Mouse (Mus musculus) thymus, postnatal 14 days (tissue): ENCODE data around the gene Limd2.
A peak's percentile ranks its signal among the peaks of the same experiment; 100 is the strongest.
"Not testable (repeated sequence)": the region's sequence is repeated elsewhere in the genome, so short reads cannot be mapped to it uniquely, and the experiment has no call there.

Experiments
- DNase-seq: peaks from one replicate; pipeline ENCODE4 v3.0.0; 2021

Gene Limd2

DNA sequence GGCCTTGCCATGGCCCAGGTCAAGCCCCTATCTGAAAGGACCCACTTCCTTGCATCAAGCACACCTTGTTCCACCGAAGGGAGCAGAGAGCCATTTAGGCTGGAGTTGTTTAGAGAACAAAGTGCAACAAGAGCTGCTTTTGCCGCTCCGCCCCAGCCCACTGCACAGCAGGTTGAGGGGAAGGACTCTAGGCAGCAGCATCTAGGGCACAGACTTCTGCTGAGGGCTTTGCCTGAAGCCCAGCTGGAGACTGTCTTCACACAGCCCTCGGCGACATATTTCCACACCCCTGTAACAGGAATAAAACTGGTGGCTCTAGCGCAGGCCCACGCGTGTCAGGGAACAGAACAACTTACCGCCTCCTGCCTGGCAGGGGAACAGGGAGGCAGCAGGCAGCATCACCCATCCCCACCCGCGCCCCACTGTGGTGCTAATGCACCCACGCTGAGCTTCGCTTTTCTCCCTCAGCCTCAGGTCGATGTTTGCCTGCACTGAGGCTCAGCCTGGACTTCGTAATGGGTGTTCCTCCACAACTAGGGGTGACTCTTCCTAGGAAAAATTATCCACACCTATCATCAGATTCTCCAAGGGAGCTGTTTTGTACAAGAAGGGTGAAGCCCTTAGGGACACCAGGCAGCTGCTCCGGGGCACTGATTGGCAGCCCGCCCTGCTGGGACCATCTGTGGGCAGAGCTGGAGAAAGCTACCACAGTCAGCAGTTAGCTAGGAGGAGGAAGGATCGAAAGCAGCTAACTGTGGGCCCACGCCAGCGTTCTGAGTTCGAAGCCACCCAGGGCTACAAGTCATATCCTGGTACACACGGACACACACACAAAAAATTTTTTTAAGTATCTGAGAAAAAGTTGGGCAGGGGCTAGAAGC lies at the start of gene Limd2, which contains the start of gene Gm10840:
Gene Limd2 (minus strand): TSS at position 20 of the 881 bp plus-strand sequence.
Gene Gm10840 (plus strand): TSS at position 10 of the 881 bp plus-strand sequence.
- DNase-seq: peak; percentile 84

- DNase-seq: no peak
Measured at GRCm38 (mm10) chr11:106202123-106202465, 41.4 kb upstream of the Limd2 start, which contains the start of gene Strada. TSS of gene Strada (minus strand) at chr11:106202168.

DNA sequence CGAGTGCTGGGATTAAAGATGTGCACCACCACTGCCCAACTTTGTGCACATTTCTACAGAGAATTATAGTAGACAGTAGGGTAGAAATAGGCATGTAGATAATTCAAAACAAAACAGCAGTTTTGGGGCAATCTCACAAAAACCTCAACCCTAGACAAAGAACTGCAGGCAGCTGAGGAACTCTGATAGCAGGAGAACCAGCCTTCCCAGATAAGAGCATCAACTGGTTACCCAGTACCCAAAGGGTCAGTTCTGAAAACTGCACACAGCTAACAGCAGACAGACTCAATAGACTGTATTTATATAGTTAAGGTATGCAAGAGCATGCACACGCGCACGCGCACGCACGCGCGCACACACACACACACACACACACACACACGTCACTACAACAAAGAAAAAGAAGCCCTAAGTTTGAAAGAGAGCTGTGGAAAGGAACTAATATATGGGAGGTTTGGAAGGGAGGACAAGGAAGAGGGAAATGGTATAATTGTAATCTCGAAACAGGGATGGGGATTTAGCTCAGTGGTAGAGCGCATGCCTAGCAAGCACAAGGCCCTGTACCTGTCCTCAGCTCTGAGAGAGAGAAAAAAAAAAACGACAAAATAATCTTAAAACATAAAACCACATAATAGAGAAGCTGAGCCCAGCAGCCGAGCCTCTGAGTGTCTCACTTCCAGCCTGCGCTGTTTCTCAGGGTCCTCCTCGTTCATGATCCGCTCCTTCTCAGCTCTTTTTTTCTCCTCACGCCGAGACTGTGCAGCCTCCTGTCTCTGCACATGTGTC lies 40.9 kb upstream of the Limd2 start:
- no peak for DNase-seq

GRCm38 (mm10) chr11:106200756-106201155 lies 40.1 kb upstream of the Limd2 start:
- DNase-seq: peak; percentile 13

GRCm38 (mm10) chr11:106199997-106200396 lies 39.3 kb upstream of the Limd2 start:
- DNase-seq: not testable (repeated sequence)

DNA sequence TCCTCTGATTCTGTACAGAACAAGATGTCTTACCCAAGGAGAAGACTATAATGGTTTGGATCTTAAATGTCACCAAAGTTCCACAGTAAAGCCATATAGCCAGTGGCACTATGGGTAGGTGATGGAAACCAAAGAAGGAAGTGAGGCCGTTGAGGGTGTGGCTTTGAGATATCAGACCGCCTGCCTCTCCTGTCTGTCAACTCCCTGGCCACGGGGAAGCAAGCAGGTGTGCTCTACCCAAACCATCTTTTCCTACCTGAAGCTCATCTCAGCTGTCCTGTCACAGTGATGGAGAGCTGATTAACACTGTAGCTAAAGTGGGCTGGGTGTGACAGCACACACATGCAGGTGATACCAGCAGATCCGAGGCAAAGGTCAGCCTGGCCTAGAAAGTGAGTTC lies 37.6 kb upstream of the Limd2 start:
- DNase-seq: no peak

DNA sequence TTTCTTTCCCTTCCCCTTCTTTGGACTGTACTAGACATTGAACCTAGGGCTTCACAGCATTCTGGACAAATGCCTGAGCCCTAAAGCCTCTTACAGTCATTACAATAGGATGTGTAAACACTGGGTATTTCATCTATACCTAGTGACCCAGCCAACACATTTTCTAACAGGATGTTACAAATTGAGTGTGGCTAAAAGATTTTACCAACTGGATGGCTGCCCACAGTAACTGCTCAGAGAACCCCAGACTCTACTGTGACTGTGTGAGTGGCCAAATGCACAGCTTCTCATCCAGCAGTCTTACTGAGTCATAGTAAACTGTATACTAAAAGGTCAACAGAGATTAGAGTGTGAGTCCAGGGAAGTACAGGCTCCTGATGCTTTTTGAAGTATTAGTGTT lies 34.7 kb upstream of the Limd2 start:
- DNase-seq: no peak

- DNase-seq: no peak
Measured at GRCm38 (mm10) chr11:106194891-106195290, 34.2 kb upstream of the Limd2 start.

DNA sequence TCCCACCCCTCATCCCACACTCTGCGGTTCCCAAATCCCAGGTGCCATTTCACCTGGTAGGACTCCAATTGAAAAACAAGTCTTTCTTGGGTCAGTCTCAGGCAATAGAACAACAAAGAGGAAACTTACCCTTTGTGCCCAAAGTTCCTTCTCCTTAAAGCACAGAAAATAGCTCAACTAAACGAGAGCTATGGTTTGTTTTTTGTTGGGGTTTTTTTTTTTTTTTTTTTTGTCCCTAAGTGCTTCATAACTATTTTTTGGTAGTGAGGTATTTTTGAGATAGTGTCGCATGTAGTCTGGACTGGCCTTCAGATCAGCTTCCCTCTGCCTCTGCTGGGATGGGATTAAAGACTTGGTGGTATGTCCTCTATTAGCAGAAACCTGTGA lies 33.5 kb upstream of the Limd2 start:
- no peak for DNase-seq

- peak; percentile 98 for DNase-seq
Measured at GRCm38 (mm10) chr11:106193371-106194154, 32.9 kb upstream of the Limd2 start.

GRCm38 (mm10) chr11:106192657-106193370 lies 32.2 kb upstream of the Limd2 start:
- peak; percentile 19 for DNase-seq

DNA sequence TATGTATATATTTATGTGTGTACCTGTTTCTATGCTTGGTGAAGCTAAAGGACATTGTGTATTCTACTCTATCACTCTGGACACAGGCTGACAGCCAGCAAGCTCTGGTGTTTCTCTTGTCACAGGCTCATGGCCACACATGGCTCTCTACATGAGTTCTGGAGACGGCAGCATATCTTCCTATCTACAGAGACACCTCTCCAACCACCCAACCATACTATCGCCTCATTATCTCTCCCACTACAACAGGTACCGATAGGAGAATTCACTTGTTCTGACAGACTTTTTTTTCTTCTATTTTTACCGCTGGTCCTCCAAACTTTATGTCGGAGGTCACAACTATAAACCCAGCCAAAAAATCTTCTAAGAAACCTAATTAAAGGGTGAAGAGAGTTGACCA lies 31.6 kb upstream of the Limd2 start:
- no peak for DNase-seq

DNA sequence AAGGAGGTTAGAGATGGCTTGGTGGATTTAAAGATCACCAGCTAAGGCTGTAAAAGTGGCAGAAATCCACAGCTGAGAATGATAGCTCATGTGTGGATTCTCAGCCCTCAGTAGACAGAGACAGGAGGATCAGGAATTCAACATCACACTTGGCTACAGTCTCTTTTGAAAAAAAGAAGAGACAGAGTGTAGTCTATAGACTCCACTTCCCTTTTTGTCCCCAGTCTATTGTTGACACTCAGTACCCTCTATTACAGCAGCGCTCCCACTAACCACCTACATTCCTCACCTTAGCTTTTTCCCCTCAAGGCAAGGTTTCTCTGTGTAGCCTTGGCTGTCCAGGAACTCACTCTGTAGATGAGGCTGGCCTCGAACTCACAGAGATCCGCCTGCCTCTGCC lies 31.1 kb upstream of the Limd2 start:
- no peak for DNase-seq

GRCm38 (mm10) chr11:106187326-106187725 lies 26.7 kb upstream of the Limd2 start:
- DNase-seq: no peak

DNA sequence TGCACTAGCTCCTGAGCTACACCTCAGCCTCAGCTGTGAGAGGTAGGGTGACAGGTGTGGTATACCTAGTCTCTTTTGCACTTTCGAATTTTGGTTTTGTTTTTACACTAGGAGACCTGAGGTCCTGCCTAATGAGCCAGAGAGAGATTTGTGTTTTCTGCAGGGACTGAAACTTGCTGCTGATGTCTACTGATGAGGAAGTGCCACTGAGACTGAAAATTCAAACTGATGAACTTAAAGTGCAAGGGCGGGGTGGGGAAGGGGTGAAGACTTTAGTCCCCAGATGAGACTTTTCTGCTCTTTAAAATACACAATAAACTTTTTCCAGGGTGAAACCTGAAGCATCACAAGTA lies 19.8 kb upstream of the Limd2 start:
- DNase-seq: no peak

DNA sequence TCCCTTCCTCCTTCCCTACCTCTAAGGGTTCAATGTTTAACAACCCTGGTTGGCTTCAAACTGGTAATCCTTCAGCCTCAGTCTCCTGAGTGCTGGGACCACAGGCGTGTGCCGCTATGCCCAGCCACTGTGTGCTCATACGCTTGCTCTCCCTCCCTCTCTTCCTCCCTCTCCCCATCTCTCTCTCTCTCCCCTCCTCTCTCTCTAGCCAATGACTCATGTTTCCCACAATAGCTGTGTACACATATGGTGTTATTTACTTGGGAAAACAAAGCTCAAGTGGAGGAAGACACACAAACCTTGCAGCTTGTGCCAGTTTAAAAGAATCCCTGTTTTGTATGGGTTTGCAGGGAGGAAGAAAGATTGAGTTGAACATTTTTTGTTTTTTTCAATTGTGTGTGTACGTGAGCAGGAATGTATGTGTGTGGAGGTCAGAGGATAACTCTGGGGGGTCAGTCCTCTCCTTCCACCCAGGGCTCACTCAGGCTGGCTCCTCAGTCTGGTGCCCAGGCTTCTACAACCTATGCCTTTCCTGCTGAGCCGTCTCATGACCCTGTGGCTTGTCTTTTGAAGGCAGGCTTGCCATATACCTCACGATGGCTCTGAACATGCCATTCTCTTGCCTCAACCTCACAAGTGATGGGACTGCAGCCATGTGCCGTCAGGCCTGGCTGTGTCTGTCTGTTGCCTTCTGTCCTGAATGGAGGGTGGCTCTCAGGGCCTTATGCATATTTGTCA lies 19.2 kb upstream of the Limd2 start:
- no peak for DNase-seq

DNA sequence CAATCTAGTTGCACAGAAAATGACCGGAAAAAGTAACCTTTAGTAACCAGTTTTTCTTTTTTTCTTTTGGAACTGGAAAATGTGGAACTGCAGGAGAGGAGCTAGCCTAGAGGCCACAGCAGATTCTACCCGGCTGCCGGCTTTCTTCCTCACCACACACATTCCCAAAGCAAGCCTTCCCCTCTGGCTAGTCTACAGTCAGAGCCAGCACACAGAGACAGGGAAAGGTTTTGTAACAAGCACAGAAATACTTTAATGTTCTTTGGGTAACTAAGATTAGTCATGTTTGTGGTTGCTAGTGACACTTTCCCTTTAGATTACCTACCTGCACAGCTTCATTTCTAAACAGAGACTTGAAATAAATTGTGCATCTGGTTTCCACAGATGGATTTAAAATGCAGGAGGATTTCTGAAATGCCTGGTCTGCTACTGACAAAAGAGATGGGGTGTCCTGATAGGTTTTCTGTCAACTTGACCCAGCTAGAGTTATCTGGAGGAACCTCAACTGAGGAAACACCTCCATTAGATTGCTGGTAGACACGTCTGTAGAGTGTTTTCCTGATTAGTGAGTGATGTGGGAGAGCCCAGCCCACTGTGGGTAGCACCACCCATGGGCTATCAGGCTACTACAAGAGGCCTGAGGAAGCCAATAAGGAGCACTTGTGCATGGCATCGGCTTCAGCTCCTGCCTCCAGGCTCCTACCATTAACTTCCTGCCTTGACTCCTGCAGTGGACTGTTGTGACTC lies 17.5 kb upstream of the Limd2 start:
- DNase-seq: no peak

GRCm38 (mm10) chr11:106176372-106176771 lies 15.7 kb upstream of the Limd2 start:
- DNase-seq: no peak

DNA sequence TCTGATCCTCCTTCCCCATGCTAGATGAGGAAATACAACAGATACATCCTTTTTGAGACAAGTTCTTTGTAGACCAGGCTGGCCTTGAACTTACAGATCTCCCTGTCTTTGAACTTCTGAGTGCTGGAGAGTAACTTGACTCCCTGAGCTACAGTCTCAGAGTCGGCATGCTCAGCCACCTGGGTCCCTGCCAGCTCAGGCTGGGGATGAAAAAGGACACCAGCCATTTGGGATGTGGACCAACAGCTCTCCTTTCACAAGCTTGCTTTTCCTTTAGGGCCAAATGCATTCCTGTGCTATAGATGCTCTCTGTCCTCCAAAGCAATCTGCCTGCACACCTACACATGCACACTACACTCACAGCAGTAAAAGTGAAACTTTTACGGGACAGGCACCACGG lies 14.4 kb upstream of the Limd2 start:
- DNase-seq: no peak

- no peak for DNase-seq
Measured at GRCm38 (mm10) chr11:106174372-106174771, 13.7 kb upstream of the Limd2 start.

GRCm38 (mm10) chr11:106173228-106173627 lies 12.6 kb upstream of the Limd2 start:
- DNase-seq: no peak
